Mouse (Mus musculus): ENCODE measurements at regions not wholly inside any gene's neighbourhood (a gene's known extent, or its start where the extent isn't known, plus 50 kb on each side); places are given as distances from the start of the nearest gene placed in this dataset.

DNA sequence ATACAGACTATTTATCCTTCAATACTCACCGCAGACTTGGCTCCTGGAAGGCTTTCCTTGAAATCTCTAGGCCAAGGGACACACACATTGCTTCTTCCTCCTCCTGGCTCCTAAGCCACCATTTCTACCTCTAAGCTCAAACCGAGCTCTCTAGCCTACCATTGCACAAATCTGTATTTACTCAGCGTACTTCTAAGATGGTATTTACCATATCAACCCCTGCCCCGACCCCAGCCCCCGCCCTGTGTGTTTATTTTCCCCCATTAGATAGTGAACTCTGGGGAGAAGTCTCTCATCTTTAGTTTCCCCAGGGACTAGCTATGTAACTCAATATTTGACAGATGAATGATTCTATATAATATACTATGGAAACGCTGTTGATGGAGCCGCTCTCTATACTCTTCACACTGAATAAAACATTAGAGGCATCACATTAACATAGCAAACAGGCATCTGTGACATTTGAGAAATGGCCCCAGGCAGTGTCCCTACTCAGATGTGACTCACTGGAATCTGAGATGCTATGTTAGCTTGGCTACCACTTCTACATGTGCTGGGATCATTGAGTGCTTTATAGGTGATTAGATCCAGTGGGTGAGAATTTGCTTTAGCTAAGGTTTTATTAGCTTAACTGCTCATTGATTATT, 87.5 kb upstream of the Otx2 start:
- in situ Hi-C loops (cut with MboI, MseI): loop anchor here in 1 of 2 experiments (25.0 kb wide), 1 partner anchor 1726 kb away; no protein-coding TSS in a partner anchor

DNA sequence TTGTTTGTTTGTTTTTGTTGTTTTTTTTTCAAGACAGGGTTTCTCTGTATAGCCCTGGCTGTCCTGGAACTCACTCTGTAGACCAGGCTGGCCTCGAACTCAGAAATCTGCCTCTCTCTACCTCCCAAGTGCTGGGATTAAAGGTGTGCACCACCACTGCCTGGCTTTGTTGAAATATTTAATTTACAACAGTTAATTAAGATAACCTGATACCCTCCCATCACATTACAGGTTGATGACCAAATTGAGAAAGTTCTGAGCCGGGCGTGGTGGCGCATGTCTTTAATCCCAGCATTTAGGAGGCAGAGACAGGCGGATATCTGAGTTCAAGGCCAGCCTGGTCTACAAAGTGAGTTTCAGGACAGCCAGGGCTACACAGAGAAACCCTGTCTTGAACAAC, 81.5 kb upstream of the Otx2 start:
- in situ Hi-C loops (cut with MboI, MseI): loop anchor here in 1 of 2 experiments (25.0 kb wide), 1 partner anchor 1732 kb away; no protein-coding TSS in a partner anchor

DNA sequence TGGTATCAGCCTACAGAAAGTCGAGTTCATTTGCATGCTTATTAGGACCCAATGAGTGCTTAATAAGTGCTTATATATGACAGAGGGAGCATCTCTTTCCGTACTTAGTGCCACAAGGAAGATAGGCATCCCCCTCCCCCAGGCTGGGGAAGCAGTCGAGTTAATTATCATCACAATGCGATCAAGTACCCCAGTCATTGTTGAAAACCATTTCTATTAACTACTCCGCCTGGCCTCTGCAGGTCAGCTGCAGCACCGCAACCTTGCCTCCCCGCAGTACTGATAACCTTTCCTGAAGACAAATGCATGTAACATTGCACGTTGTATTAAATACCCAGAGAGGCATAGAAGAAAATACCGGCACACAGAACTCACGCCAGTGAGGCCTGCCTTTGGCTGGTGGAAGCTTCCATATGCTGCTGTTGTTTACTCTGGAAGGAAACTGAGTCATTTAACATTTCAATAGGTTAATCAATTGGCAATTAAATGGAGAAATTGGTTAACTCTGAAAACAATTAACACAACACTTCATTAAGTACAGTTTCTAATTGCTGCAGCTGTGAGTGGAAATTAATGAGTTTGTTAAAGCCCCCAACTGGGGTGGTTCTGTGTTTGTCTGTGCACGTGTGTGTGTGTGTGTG, 80.6 kb upstream of the Otx2 start:
- in situ Hi-C loops (cut with MboI, MseI): loop anchor here in 1 of 2 experiments (25.0 kb wide), 1 partner anchor 1733 kb away; no protein-coding TSS in a partner anchor

DNA sequence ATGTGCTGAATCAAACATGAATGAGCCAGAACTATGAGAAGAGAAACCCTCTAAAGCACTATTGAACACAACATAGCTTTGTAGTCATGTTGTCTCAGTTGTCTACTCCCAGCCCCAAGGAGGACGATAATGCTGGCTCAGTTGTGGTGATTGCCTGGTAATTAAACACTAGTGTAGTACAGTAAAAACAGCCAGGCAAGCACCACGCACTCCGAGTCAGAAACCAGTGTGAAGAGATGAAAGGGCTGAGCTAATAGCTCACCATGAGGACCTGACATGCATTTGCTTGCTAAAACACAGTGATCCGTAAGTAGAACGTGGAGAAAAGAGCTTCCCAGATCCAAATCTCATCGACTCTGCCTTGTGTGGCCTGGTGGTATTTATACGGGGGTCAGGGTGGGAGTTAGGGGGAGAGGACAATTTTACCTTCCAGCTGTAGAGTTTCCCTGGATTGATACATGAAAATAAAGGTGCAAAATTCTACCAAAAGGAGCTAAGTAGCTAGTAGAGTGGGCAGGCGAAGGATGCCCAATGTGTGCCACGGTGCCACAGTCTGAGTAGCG, 80.0 kb upstream of the Otx2 start:
- in situ Hi-C loops (cut with MboI, MseI): loop anchor here in 1 of 2 experiments (25.0 kb wide), 1 partner anchor 1734 kb away; no protein-coding TSS in a partner anchor

DNA sequence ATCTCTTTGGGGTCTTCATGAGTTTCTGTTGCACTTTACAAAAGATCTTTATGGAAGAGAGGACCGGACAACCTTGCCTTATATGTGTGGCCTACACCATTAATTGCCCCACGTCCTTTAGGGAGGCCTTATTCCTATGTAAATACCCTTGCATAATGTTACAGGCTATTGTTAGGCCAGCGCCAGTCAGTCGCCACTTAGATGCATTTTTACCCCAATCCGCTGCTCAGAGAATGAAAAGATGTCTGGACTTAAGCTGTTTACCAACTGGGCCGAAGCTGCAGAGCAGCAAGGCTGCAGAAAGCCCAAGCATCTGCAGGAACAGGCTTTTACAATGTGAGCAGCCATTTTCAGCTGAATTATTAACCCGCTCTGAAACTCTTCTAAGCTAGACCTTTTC, 79.5 kb upstream of the Otx2 start:
- in situ Hi-C loops (cut with MboI, MseI): loop anchor here in 1 of 2 experiments (25.0 kb wide), 1 partner anchor 1734 kb away; no protein-coding TSS in a partner anchor

DNA sequence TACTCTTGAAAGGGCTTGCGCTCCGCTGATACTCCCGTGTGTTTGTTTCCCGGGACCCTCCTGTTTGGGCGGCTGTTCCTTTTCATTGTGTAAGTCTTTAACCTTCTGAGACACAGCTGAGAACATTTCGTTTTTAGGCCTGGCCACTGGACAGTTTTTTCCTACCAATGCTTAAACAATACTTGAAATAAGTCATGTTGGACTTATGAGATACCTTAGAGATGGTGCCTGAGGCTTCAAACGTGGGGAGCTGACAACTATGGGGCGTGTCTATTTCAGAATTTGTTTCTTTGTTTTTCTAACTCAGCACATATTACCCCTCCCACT, 78.9 kb upstream of the Otx2 start:
- in situ Hi-C loops (cut with MboI, MseI): loop anchor here in 1 of 2 experiments (25.0 kb wide), 1 partner anchor 1735 kb away; no protein-coding TSS in a partner anchor

DNA sequence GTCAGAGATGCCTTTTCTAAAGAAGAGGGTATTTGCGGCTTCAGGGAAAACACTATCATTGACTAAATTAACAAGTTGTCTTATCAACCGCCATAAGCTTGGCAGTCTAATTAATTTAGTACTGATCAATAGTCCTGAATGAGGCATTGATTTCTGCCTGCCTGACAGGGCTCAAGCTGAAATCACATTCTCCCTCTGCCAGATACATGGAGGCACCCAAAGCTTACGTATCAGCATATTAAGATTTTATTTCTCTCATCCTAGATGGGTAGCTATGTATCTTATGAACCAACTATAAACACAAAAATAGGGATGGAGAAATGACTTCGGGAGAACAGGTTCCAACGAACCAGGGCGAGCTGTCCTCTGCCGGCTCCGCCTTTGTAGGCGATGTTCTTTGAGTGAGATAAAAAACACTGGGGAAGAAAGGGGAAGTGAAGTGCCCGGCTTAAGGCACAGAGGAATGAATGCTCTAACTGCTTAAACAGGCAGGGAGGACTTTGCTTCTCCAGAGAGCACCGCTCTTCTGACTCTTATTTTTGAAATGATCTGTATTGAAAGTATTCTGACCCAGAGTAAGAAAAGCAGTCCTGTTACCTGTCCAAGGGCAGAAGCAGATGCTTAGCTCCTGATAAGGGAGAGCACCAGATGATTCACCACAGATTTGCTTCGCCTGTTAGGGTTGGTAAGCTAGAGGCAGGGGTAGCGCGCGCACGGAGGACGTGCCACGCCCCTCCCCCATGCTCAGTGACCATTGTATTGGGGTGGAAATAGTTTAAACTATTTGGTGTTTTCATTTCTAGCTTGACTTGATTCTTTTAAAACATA, 78.3 kb upstream of the Otx2 start:
- in situ Hi-C loops (cut with MboI, MseI): loop anchor here in 1 of 2 experiments (25.0 kb wide), 1 partner anchor 1735 kb away; no protein-coding TSS in a partner anchor

DNA sequence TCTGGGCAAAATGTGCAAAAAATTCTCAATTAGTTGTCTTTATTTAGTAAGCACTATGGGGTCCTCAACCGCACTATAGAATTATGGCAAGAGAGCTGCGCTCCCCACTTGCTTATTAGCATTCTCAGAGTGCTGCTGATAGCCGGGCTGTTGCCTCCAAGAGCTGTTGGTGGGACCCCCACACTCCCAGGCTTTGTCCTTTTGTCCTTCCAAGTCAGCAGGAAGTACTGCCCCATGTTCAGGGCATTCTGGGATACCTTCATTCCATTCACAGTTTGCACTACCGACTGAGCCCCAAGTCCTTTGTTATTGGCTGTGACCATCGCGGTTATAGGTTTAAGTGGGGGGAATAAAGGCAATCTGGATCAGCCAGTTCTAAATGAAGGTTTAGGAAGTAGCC, 77.4 kb upstream of the Otx2 start:
- in situ Hi-C loops (cut with MboI, MseI): loop anchor here in 1 of 2 experiments (25.0 kb wide), 1 partner anchor 1736 kb away; no protein-coding TSS in a partner anchor

DNA sequence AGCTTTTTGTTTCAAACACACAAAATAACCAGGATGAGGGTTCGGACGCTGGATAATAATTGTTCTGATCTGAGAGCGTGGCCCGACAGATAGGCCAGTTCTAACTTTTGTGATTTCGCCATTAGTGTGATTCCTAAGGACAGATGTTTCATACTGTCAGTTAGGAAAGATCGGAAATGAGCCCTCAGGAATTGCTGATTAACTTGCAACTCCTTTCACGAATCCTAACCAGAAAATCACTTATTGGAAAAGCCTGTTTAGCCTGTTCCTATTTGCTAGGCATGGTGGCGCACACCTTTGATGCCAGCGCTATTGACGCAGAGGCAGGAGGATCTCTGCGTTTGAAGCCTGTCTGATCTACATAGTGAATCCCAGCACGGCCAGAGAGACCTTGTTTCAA, 75.4 kb upstream of the Otx2 start:
- in situ Hi-C loops (cut with MboI, MseI): no loop called here

DNA sequence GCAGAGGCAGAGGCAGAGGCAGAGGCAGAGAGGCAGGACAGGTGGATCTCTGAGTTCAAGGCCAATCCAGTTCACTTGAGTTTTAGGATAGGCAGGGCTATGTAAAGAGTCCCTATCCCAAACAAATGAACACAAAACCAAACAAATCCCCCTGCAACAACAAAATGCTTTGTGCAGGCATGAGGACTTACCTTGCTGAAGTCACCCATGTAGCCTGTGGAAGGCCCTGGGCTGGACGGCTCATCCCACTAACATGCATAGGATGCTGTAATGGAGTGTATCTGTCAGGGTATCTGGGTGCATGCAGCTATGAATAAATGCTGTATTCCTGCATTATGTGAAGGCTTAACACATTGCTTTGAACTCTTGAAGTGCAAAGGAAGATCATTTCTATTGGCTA, 74.3 kb upstream of the Otx2 start:
- in situ Hi-C loops (cut with MboI, MseI): no loop called here

DNA sequence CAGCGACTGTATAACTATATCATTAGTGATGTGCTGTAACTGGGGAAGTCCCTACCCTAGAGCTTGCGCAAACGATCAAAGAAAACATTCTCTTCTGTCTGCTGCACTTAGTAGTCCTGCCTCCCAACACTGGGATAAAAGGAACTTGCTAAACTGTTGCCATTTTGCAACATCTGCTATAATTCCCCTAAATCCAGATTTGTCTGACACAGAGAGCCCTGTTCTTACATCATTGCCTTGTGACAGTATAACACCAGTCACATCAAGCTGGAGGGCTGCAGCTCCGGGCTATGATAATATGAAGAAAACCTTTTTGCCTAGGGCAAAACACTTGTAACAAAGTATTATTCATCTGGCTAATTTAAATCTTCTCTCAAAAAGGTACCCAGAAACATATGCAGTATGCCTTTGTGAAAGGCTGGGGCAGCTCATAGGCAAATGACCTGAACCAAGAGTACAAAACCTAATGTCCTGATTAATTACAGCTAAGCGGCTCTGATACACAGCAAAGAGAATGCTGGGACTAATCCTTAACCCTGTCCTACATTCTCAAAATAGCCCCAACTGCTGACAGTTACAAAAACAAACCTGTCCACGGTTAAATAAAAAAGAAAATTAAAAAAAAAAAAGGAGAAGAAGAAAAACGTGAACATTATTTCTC, 67.5 kb upstream of the Otx2 start:
- in situ Hi-C loops (cut with MboI, MseI): no loop called here

DNA sequence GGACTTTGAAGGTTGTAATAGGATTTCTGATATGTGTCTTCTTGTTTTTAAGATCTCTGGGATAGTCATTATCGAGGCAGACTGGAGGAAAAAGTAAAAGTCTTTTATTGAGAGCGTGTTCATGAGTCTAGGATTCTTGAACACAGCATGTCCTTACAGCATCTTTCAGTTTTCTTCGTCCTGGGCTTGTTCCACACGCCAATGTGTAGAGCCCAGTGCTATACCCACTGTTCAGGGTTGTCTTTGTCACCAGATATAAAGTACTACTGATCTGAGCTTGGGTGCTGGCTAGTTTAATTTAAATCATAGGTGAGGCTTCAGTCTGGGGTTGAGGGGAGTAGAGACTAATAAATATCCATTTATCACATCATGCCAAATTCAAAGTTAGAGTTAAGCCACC, 65.5 kb upstream of the Otx2 start:
- in situ Hi-C loops (cut with MboI, MseI): no loop called here

DNA sequence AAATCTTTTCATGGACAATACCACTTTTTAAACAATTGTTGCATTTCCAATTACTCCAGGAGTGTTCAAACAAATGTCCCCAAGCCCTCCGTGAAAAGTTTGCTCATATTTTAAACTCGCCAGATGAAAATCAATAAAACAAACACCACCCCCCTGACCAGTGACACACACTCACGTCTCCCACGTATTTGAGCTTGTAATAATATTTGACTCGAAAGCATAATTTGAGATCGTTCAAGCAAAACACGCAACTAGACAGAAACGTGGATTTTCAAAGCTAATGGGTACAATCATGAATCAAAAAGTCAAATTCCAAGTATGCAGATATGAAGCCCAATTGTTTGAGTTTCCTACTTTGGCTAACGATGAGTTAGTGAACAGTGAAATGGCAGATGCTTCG, 65.0 kb upstream of the Otx2 start:
- in situ Hi-C loops (cut with MboI, MseI): no loop called here

DNA sequence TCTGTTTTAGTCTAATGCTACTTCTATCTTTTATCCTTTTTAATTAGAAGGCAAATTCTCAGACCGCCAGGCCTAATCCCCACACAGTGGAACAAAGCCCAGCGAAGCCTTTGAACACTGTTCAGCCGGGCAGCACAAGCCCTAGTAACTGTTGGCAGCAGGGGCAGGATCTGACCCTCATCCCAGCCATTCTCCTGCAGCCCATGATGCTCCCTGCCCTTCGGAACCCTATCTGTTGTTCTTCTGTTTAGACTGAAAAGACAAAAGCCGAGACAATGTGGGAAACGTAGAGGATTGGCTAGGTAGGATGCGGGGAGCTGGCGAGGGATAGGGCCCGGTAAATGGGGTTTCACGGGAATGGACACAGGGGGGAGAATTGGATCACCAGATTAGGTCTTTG, 64.6 kb upstream of the Otx2 start:
- in situ Hi-C loops (cut with MboI, MseI): no loop called here

DNA sequence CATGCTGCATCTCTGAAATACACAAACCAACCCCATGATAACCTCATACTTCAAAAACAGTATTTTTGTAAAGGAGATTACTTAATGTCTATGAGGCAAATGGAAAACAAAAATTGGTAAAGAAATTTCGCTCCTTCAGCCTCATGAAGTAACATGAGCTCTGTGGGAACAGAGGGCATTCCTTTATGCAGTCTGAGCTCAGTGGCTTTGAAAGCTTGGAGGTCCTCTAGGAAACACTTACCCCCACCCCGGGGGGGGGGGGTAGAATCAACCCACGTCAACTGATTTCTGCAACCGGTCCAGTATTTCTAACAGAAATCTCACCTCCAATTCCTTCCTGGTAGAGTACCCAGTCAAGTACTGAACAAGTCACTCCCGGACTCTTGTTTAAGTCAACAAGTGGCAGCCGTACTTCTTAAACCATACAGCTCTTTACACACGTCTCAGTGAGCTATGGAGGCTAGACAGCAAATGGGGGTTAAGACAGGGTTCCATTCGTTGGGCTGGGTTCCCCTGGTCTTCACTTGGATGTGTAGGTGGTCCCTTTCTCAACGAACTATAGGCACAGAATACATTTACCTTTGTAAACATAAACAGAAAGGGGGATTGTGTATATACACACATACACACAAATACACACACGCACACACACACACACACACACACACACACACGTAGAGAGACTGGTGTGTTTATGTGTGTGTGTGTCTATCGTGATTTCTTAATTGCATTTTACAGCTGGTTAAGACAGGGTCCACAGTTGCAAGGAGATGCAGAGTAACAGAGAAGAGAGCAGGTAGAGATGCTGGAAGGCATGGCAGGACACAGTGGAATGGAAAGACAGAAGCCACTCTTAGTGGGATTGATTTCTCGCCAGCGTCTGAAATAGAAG, 63.6 kb upstream of the Otx2 start:
- in situ Hi-C loops (cut with MboI, MseI): no loop called here

DNA sequence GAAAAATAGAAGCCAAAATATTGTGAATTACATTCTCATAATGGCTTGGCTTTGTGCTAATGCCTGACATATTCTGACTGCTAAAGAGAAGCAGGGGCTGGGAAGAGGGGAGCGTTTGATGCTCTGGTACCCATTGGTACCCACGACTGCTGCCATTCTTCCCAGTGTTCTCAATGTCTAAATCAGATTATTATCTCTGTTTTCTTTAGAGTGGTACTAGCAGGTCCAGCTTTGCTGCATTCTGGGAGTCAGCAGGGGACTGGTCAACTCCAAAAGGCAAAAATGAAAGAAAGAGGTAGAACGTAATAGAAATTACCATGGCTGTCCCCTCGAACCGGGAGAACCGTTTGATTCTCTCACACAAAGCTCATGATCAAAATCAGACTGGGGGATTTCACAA, 62.6 kb upstream of the Otx2 start:
- in situ Hi-C loops (cut with MboI, MseI): no loop called here

DNA sequence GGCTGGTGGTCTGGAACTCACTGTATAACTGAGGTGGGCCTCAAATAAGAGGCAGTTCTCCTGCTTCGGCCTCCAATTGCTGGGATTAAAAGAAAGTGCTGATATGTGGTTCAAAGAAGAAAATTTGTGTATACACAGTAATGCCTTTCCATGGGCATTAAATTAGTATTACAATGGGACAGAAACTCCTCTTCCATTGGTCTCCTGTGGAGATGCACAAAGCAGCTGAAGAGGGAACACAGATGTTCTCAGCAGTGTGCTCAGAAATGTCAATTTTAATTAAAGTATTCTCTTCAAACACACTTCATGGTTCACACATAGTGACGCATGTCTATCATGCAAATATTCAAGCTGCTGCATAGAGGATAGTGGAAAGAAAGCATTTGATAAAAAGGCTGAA, 56.4 kb upstream of the Otx2 start:
- in situ Hi-C loops (cut with MboI, MseI): loop anchor here in 1 of 2 experiments (10.0 kb wide), 2 partner anchors 265 to 1705 kb away; no protein-coding TSS in a partner anchor

Data from T-helper 17 cell (primary cell).